Mouse (Mus musculus) testis, adult 2 months (tissue): ENCODE measurements around the gene Polr3h. TPM values are rescaled to one million over a fixed set of nuclear protein-coding genes. Genes with fewer than 3 reads are reported as not detected.

Source experiments
- H3K27ac ChIP-seq: fragments of 200-500 bp; 2 replicates; pipeline ENCODE4 v1.5.1; 2012; ENCODE audit warnings: low read depth, low read length; ENCODE audit not compliant: control insufficient read depth, insufficient read depth
- H3K27me3 ChIP-seq: fragments of 200-500 bp; 2 replicates; pipeline ENCODE4 v1.6.1; 2012; ENCODE audit warnings: mild to moderate bottlenecking, low read length, moderate library complexity; ENCODE audit not compliant: control insufficient read depth, insufficient read depth
- H3K36me3 ChIP-seq: fragments of 200-500 bp; 2 replicates; pipeline ENCODE4 v1.6.1; 2012; ENCODE audit warnings: mild to moderate bottlenecking, low read length; ENCODE audit not compliant: control insufficient read depth, insufficient read depth
- H3K4me1 ChIP-seq: fragments of 200-500 bp; 2 replicates; pipeline ENCODE4 v1.6.1; 2012; ENCODE audit warnings: low read length; ENCODE audit not compliant: control insufficient read depth, insufficient read depth
- H3K4me3 ChIP-seq: fragments of 200-500 bp; 2 replicates; pipeline ENCODE4 v1.5.1; 2012; ENCODE audit warnings: low read depth, mild to moderate bottlenecking, low read length, moderate library complexity, mixed read lengths; ENCODE audit not compliant: control insufficient read depth
- CTCF ChIP-seq: fragments of 200-500 bp; IDR thresholded peaks from 2 replicates; pipeline ENCODE4 v1.5.1; 2012; ENCODE audit warnings: low read depth, mild to moderate bottlenecking, inconsistent platforms, low read length, moderate library complexity; ENCODE audit not compliant: control insufficient read depth, insufficient read depth, insufficient replicate concordance
- POLR2A ChIP-seq: fragments of 200-500 bp; IDR thresholded peaks from 2 replicates; pipeline ENCODE4 v1.6.1; 2012; ENCODE audit warnings: low read depth, mild to moderate bottlenecking, inconsistent platforms, low read length, moderate library complexity; ENCODE audit not compliant: control insufficient read depth
- polyA plus RNA-seq: library from polyadenylated mRNA; depleted of rRNA; stranded (reverse); fragments of >200 nt; gene quantifications from 2 replicates; pipeline ENCODE4 v1.2.3, GENCODE M21; 2012

Polr3h gene
- polyA plus RNA-seq, 1 experiment: 12.9 TPM

DNA sequence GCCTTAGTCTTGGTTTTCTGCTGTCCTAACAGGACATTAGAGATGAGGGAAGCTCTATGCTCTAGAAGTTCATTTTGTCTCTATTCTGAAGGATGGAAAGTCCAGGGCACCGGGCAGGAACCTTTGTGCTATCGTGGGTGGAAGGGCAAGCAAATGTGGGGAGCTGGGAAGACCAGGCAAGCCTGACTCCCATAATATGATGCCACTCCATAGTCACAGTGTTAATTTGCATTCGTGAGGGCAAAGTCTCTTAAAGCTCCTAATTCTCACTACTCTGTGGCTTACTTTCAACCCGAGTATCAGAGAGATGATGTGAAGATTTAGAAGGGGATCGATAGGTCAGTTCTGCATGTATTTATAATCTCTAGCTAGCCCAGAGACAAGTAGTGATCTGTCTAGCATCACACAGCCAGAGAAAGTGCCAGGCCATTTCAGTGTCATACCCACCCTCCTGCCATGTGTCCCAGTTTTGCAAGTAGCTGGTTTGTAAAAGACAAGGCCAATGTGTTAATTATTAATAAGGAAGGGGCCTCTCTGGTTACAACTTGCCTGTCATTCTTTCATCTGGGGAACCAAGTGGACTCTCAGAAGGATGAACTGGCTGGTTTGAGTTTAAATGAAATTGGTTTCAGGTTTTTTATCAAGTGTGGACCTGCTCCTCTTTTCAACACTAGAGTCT, 28.3 kb downstream of the Polr3h start:
- Histone ChIP-seq H3K4me3 (no peak overlapping the region), H3K27ac (no peak overlapping the region), H3K27me3 (no peaks in the 10 kb centered on the region), H3K36me3 (no peaks in the 10 kb centered on the region; the same call in 1 of the 2 replicates), H3K4me1 (no peaks in the 10 kb centered on the region)
- TF ChIP-seq CTCF (no peak), POLR2A (no peak)

DNA sequence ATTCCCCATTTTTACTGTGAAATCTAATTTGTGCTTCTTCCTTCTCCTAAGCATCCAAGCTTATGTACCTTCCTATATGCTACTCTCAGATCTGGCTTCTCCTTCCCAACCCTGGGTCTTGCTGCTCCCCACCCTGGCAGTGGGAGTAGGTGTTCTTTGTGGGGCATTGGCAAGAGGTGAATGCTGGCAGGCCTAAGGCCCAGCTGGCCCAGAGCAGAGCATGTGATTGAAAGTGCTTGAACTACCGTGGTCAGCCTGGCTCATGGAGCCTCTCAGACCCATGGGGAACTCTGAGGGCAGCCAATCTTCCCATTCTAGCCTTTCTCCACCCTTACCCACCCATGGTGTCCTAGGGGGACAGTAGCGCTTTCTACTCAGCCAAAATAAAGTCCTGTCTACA, 29.6 kb downstream of the Polr3h start:
- Histone ChIP-seq H3K27me3 (no peaks in the 10 kb centered on the region), H3K4me3 (no peak overlapping the region), H3K36me3 (no peaks in the 10 kb centered on the region; the same call in 1 of the 2 replicates), H3K27ac (no peak overlapping the region), H3K4me1 (no peaks in the 10 kb centered on the region)
- TF ChIP-seq CTCF (no peak), POLR2A (no peak)

DNA sequence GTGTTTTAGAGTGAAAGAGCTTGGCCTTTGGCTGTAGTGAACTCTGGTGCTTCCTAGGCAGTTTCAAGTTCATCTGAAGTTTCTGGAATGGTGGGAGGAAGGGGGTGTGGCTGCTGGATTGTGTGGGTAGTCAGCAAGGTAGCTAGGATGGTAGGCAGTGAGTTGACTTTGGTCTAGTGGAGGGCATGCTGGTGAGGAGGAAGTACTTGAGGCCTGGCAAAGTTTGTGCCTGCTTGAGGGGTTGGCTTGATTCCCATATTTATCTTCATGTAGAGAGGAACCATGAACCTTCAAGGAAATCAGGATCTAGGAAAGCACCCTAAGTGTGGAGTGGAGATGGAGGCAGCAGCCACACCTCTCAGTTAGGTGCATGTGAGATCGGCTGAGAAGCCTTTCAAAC, 32.0 kb downstream of the Polr3h start:
- TF ChIP-seq POLR2A (no peak), CTCF (no peak)
- Histone ChIP-seq H3K27ac (no peak overlapping the region), H3K4me1 (no peaks in the 10 kb centered on the region), H3K36me3 (no peaks in the 10 kb centered on the region; the same call in 1 of the 2 replicates), H3K27me3 (no peaks in the 10 kb centered on the region), H3K4me3 (no peak overlapping the region)

DNA sequence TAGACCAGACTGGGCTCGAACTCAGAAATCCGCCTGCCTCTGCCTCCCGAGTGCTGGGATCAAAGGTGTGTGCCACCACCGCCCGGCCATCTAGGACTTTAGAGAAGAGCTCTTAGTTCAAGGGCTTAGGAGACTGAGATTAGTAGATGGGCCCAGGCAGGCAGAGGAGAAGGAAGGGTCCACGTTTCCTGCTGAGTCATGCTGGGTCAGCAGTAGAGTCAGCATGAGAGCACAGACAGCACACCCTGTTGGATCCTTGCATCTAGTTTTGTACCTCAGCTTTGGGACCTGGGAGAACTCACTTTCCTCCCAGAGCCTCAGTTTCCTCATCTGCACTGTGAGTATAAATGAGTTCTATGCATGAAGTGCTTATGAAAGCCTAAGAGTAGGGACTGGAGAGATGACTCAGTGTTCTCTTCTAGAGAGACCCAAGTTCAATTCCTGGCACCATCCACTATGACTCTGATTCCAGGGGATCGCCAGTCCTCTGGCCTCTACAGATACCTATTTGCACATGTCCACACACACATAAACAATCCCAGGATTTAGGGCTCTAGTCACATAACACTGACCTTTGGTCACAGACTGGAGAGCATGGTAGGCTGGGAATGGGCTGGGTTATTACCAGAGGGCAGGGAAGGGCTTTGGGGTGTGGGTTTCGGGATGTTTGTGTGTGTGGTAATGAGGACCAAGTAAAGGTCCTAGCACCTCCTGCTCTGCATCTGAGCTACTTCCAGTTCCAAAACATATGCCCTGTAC, 34.0 kb downstream of the Polr3h start:
- Histone ChIP-seq H3K4me1 (no peaks in the 10 kb centered on the region), H3K36me3 (no peaks in the 10 kb centered on the region; the same call in 1 of the 2 replicates), H3K27me3 (no peaks in the 10 kb centered on the region), H3K27ac (no peak overlapping the region), H3K4me3 (no peak overlapping the region)
- no peak for TF ChIP-seq CTCF
- TF ChIP-seq POLR2A: no peak

DNA sequence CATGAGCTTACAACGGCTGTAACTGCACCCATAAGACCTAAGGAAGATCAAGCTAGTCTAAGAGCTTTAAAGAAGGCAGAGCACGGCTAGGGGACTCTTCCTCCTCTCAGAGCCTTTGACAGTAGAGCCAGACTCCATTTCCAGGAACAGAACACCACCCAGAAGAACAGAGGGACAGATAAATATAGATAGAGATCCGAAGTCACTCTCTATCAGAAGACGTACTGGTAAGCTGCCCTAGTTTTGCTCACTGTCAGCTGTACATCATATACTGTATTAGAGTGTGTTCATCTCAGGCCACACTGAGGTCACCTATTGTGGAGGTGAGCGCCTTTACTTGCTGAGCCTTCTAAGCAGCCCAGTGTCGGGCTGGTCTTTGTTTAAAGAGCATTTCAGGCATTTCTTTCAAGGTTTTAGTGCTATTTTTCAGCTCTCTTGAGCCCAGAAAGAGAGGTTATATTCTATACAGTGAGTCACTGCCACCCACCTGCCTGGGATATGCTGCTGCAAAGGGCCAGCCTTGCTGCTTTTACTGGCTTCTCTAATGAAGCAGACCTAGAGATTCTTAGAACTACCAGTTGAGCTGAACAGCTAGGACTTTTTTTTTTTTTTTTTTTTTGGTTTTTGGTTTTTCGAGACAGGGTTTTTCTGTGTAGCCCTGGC, 34.8 kb downstream of the Polr3h start:
- Histone ChIP-seq H3K27me3 (no peaks in the 10 kb centered on the region), H3K4me1 (no peaks in the 10 kb centered on the region), H3K27ac (no peak overlapping the region), H3K36me3 (no peaks in the 10 kb centered on the region; the same call in 1 of the 2 replicates), H3K4me3 (no peak overlapping the region)
- TF ChIP-seq CTCF: no peak
- TF ChIP-seq POLR2A: no peak

DNA sequence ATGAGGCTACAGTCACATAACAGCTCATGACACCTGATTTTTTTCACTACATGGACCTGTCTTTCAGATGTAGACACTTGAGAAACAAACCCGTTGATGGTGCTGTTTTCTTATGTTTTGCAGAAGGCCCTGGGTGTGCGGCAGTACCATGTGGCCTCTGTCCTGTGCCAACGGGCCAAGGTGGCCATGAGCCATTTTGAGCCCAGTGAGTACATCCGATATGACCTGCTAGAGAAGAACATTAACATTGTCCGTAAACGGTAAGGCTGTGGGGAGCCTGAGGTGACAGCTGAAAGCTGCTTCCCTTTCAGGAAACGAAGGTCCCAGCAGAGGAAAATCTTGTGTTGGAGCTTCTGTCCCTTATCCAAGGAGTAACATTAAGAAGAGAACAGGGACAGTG, 36.9 kb downstream of the Polr3h start:
- H3K4me1 ChIP-seq: no peaks in the 10 kb centered on the region
- TF ChIP-seq POLR2A (no peak), CTCF (no peak)
- no peaks in the 10 kb centered on the region; the same call in 1 of the 2 replicates for H3K36me3 ChIP-seq
- H3K27ac ChIP-seq: no peak overlapping the region
- no peak overlapping the region for H3K4me3 ChIP-seq
- no peaks in the 10 kb centered on the region for H3K27me3 ChIP-seq
